Mouse (Mus musculus) embryonic facial prominence, embryonic 14.5 days (tissue): ENCODE data around the gene Dlg2. TPM values are rescaled to one million over a fixed set of nuclear protein-coding genes. Genes with fewer than 3 reads are reported as not detected.

Experiments used
- ATAC-seq: fragments of 200-750 bp; cut with Nextera tagmentation; 2 replicates; pipeline ENCODE4 v1.8.0; 2017; ENCODE audit warnings: low read depth, moderate number of reproducible peaks, moderate TSS enrichment
- DNase-seq: peaks from one replicate; pipeline ENCODE4 v3.0.0-alpha.2; 2015; ENCODE audit warnings: low spot score
- H3K27ac ChIP-seq: fragments of 300-500 bp; sonication (generic); replicated peaks from 2 replicates; pipeline ENCODE4 v1.5.1; 2014; ENCODE audit warnings: low read depth, mild to moderate bottlenecking, low read length, moderate library complexity
- H3K27me3 ChIP-seq: fragments of 300-500 bp; sonication (generic); replicated peaks from 2 replicates; pipeline ENCODE4 v1.6.1; 2014; ENCODE audit warnings: low read length; ENCODE audit not compliant: control insufficient read depth, insufficient read depth
- H3K36me3 ChIP-seq: fragments of 300-500 bp; sonication (generic); 2 replicates; pipeline ENCODE4 v1.6.1; 2014; ENCODE audit warnings: low read length, mixed read lengths; ENCODE audit not compliant: control insufficient read depth, insufficient read depth
- H3K4me1 ChIP-seq: fragments of 300-500 bp; sonication (generic); 2 replicates; pipeline ENCODE4 v1.6.1; 2014; ENCODE audit warnings: antibody characterized with exemption, low read length; ENCODE audit not compliant: control insufficient read depth, insufficient read depth
- H3K4me2 ChIP-seq: fragments of 300-500 bp; sonication (generic); 2 replicates; pipeline ENCODE4 v1.6.1; 2014; ENCODE audit warnings: low read depth, mild to moderate bottlenecking, low read length, moderate library complexity, mixed read lengths
- H3K4me3 ChIP-seq: fragments of 300-500 bp; sonication (generic); 2 replicates; pipeline ENCODE4 v1.5.1; 2014; ENCODE audit warnings: low read depth, mild to moderate bottlenecking, low read length
- H3K9ac ChIP-seq: fragments of 300-500 bp; sonication (generic); 2 replicates; pipeline ENCODE4 v1.6.1; 2014; ENCODE audit warnings: low read depth, mild to moderate bottlenecking, low read length, moderate library complexity, mixed read lengths
- H3K9me3 ChIP-seq: fragments of 300-500 bp; sonication (generic); 2 replicates; pipeline ENCODE4 v1.6.1; 2016; ENCODE audit warnings: low read length; ENCODE audit not compliant: control insufficient read depth
- WGBS: fragments of 180-500 bp; shearing (Covaris S2); extraction: QIAGEN DNeasy Blood & Tissue Kit; methylation state at CpG from one replicate; pipeline ENCODE4 v1.1.7; 2014; 5-methylcytosine and 5-hydroxymethylcytosine counted together
- polyA plus RNA-seq: library from polyadenylated mRNA; unstranded; fragments of >200 nt; fragmentation: Nextera tagmentation; extraction: Ambion mirVana; gene quantifications from 2 replicates; pipeline ENCODE4 v1.2.1, GENCODE M21; 2014

Dlg2 gene
- polyA plus RNA-seq, 1 experiment from 2014 or later, result 5.1 TPM

GRCm38 (mm10) chr7:91659498-91659897, 1183.0 kb downstream of the Dlg2 start:
- H3K4me3 ChIP-seq, result no peak overlapping the region
- no peak overlapping the region for H3K4me2 ChIP-seq
- no peak for ATAC-seq
- no peak overlapping the region for H3K27ac ChIP-seq
- H3K27me3 ChIP-seq, result no peaks in the 10 kb centered on the region
- H3K9ac ChIP-seq, result no peak overlapping the region
- H3K9me3 ChIP-seq, result no peaks in the 10 kb centered on the region
- no peaks in the 10 kb centered on the region for H3K4me1 ChIP-seq
- H3K36me3 ChIP-seq, result no peaks in the 10 kb centered on the region
- WGBS, result 62% methylated on average over 2 of the region's 2 CpGs
- no peak for DNase-seq

- no peaks in the 10 kb centered on the region for H3K36me3 ChIP-seq
- WGBS, result 81% methylated on average over 13 of the region's 13 CpGs
- no peak overlapping the region for H3K27ac ChIP-seq
- H3K9me3 ChIP-seq, result no peaks in the 10 kb centered on the region
- no peak overlapping the region for H3K9ac ChIP-seq
- ATAC-seq (peak; percentile 63; the same call in 1 of the 2 replicates), DNase-seq (peak; percentile 11)
- no peaks in the 10 kb centered on the region for H3K27me3 ChIP-seq
- no peaks in the 10 kb centered on the region for H3K4me1 ChIP-seq
- no peak overlapping the region for H3K4me3 ChIP-seq
- H3K4me2 ChIP-seq, result no peak overlapping the region
These were observed 1196.0 kb downstream of the Dlg2 start for GRCm38 (mm10) chr7:91672236-91673017.

- no peak for ATAC-seq
- H3K4me2 ChIP-seq, result no peak overlapping the region
- H3K9ac ChIP-seq, result no peak overlapping the region
- DNase-seq, result no peak
- no peaks in the 10 kb centered on the region for H3K27me3 ChIP-seq
- H3K4me1 ChIP-seq, result no peaks in the 10 kb centered on the region
- H3K9me3 ChIP-seq, result no peaks in the 10 kb centered on the region
- no peak overlapping the region for H3K27ac ChIP-seq
- H3K4me3 ChIP-seq, result no peak overlapping the region
- no peaks in the 10 kb centered on the region for H3K36me3 ChIP-seq
These were observed 1197.9 kb downstream of the Dlg2 start for GRCm38 (mm10) chr7:91674401-91674800.

- Histone ChIP-seq H3K9ac (no peak overlapping the region), H3K4me2 (no peak overlapping the region), H3K27me3 (no peaks in the 10 kb centered on the region), H3K27ac (no peak overlapping the region), H3K4me1 (no peaks in the 10 kb centered on the region), H3K4me3 (no peak overlapping the region), H3K36me3 (no peaks in the 10 kb centered on the region), H3K9me3 (no peaks in the 10 kb centered on the region)
- no peak for DNase-seq
- ATAC-seq, result no peak
- 69% methylated on average over 2 of the region's 2 CpGs for WGBS
These were observed 1201.5 kb downstream of the Dlg2 start for GRCm38 (mm10) chr7:91677934-91678333.

- no peak overlapping the region for H3K9ac ChIP-seq
- H3K4me2 ChIP-seq, result no peak overlapping the region
- no peak overlapping the region for H3K27ac ChIP-seq
- DNase-seq (no peak), ATAC-seq (no peak)
- H3K9me3 ChIP-seq, result no peaks in the 10 kb centered on the region
- H3K36me3 ChIP-seq, result no peaks in the 10 kb centered on the region
- H3K4me3 ChIP-seq, result no peak overlapping the region
- H3K4me1 ChIP-seq, result no peaks in the 10 kb centered on the region
- H3K27me3 ChIP-seq, result no peaks in the 10 kb centered on the region
These were observed 1211.5 kb downstream of the Dlg2 start for GRCm38 (mm10) chr7:91687930-91688329.

- WGBS, result 59% methylated on average over 2 of the region's 2 CpGs
- Histone ChIP-seq H3K27me3 (no peaks in the 10 kb centered on the region), H3K4me2 (no peak overlapping the region), H3K9me3 (no peaks in the 10 kb centered on the region), H3K4me1 (no peaks in the 10 kb centered on the region), H3K27ac (no peak overlapping the region), H3K36me3 (no peaks in the 10 kb centered on the region), H3K4me3 (no peak overlapping the region), H3K9ac (no peak overlapping the region)
- ATAC-seq (no peak), DNase-seq (no peak)
These were observed 1213.4 kb downstream of the Dlg2 start for GRCm38 (mm10) chr7:91689829-91690228.

GRCm38 (mm10) chr7:91709853-91710252, 1233.4 kb downstream of the Dlg2 start:
- no peak overlapping the region for H3K4me3 ChIP-seq
- H3K4me1 ChIP-seq, result no peaks in the 10 kb centered on the region
- 75% methylated on average over 5 of the region's 5 CpGs for WGBS
- H3K9ac ChIP-seq, result no peak overlapping the region
- H3K27ac ChIP-seq, result no peak overlapping the region
- ATAC-seq, result no peak
- H3K9me3 ChIP-seq, result no peaks in the 10 kb centered on the region
- no peak for DNase-seq
- no peak overlapping the region for H3K4me2 ChIP-seq
- no peaks in the 10 kb centered on the region for H3K36me3 ChIP-seq
- H3K27me3 ChIP-seq, result no peaks in the 10 kb centered on the region

- 75% methylated on average over 6 of the region's 6 CpGs for WGBS
- no peaks in the 10 kb centered on the region for H3K27me3 ChIP-seq
These were observed 1234.7 kb downstream of the Dlg2 start for GRCm38 (mm10) chr7:91711184-91711583.

GRCm38 (mm10) chr7:91715776-91716175, 1239.3 kb downstream of the Dlg2 start:
- H3K27me3 ChIP-seq, result no peaks in the 10 kb centered on the region
- DNase-seq, result no peak
- H3K4me2 ChIP-seq, result no peak overlapping the region
- H3K4me3 ChIP-seq, result no peak overlapping the region
- H3K36me3 ChIP-seq, result no peaks in the 10 kb centered on the region
- no peaks in the 10 kb centered on the region for H3K4me1 ChIP-seq
- WGBS, result 62% methylated on average over 1 of the region's 1 CpGs
- H3K9ac ChIP-seq, result no peak overlapping the region
- ATAC-seq, result no peak
- no peak overlapping the region for H3K27ac ChIP-seq
- H3K9me3 ChIP-seq, result no peaks in the 10 kb centered on the region

More at GRCm38 (mm10) chr7:91711184-91711583, 1234.7 kb downstream of the Dlg2 start:
- Histone ChIP-seq H3K36me3 (no peaks in the 10 kb centered on the region), H3K4me2 (no peak overlapping the region), H3K4me1 (no peaks in the 10 kb centered on the region), H3K9ac (no peak overlapping the region), H3K4me3 (no peak overlapping the region), H3K27ac (no peak overlapping the region), H3K9me3 (no peaks in the 10 kb centered on the region)
- no peak for ATAC-seq
- DNase-seq, result no peak
